Mouse (Mus musculus) splenic B cell, adult 2 months (primary cell): ENCODE data around the gene Flywch1.
"Not testable (repeated sequence)": the region's sequence is repeated elsewhere in the genome, so short reads cannot be mapped to it uniquely, and the experiment has no call there.

Experiments
- DNase-seq: peaks from one replicate; pipeline ENCODE4 v3.0.0-alpha.2; 2011; ENCODE audit warnings: low read depth, low spot score
- H3K27me3 ChIP-seq: 2 replicates; pipeline ENCODE4 v1.6.1; 2012; ENCODE audit warnings: mild to moderate bottlenecking, low read length, moderate library complexity, mixed read lengths; ENCODE audit not compliant: control insufficient read depth, poor library complexity, insufficient read depth, severe bottlenecking
- H3K36me3 ChIP-seq: 2 replicates; pipeline ENCODE4 v1.6.1; 2012; ENCODE audit warnings: mild to moderate bottlenecking, low read length, moderate library complexity, mixed read lengths; ENCODE audit not compliant: control insufficient read depth, poor library complexity, insufficient read depth, severe bottlenecking

Gene Flywch1

GRCm38 (mm10) chr17:23790269-23791078 lies 19.1 kb upstream of the Flywch1 start, which contains the start of gene Srrm2:
Gene Srrm2 (plus strand): TSS chr17:23790532.
- H3K36me3 ChIP-seq: no peaks in the 10 kb centered on the region
- no peaks in the 10 kb centered on the region for H3K27me3 ChIP-seq
- DNase-seq: peak; percentile 40

GRCm38 (mm10) chr17:23789749-23790268 lies 18.4 kb upstream of the Flywch1 start:
- Histone ChIP-seq H3K27me3 (no peaks in the 10 kb centered on the region; the same call in 1 of the 2 replicates), H3K36me3 (no peaks in the 10 kb centered on the region)
- DNase-seq: no peak

GRCm38 (mm10) chr17:23788973-23789372 lies 17.6 kb upstream of the Flywch1 start:
- no peaks in the 10 kb centered on the region for H3K36me3 ChIP-seq
- DNase-seq: no peak
- no peaks in the 10 kb centered on the region; the same call in 1 of the 2 replicates for H3K27me3 ChIP-seq

GRCm38 (mm10) chr17:23786510-23786931 lies 15.1 kb upstream of the Flywch1 start:
- DNase-seq: no peak
- no peaks in the 10 kb centered on the region for H3K36me3 ChIP-seq
- H3K27me3 ChIP-seq: no peaks in the 10 kb centered on the region; the same call in 1 of the 2 replicates

- no peaks in the 10 kb centered on the region; the same call in 1 of the 2 replicates for H3K27me3 ChIP-seq
- H3K36me3 ChIP-seq: no peaks in the 10 kb centered on the region
- DNase-seq: peak; percentile 58
Measured at GRCm38 (mm10) chr17:23785561-23786471, 14.4 kb upstream of the Flywch1 start, which contains the start of gene Flywch2. Gene Flywch2 (minus strand): TSS chr17:23786081.

GRCm38 (mm10) chr17:23783352-23783751 lies 11.9 kb upstream of the Flywch1 start:
- no peak for DNase-seq
- H3K27me3 ChIP-seq: no peaks in the 10 kb centered on the region; the same call in 1 of the 2 replicates
- no peaks in the 10 kb centered on the region for H3K36me3 ChIP-seq

GRCm38 (mm10) chr17:23778447-23778846 lies 7.0 kb upstream of the Flywch1 start:
- H3K36me3 ChIP-seq: no peaks in the 10 kb centered on the region
- no peaks in the 10 kb centered on the region for H3K27me3 ChIP-seq
- DNase-seq: no peak

GRCm38 (mm10) chr17:23777141-23777540 lies 5.7 kb upstream of the Flywch1 start:
- no peaks in the 10 kb centered on the region for H3K36me3 ChIP-seq
- H3K27me3 ChIP-seq: no peaks in the 10 kb centered on the region
- no peak for DNase-seq

- no peak for DNase-seq
- H3K36me3 ChIP-seq: no peaks in the 10 kb centered on the region
- H3K27me3 ChIP-seq: no peaks in the 10 kb centered on the region; the same call in 1 of the 2 replicates
Measured at GRCm38 (mm10) chr17:23776216-23776615, 4.8 kb upstream of the Flywch1 start.

GRCm38 (mm10) chr17:23774090-23774489 lies 2.7 kb upstream of the Flywch1 start:
- H3K27me3 ChIP-seq: no peaks in the 10 kb centered on the region; the same call in 1 of the 2 replicates
- peak; percentile 91 for DNase-seq

GRCm38 (mm10) chr17:23773676-23774075 lies 2.3 kb upstream of the Flywch1 start:
- H3K27me3 ChIP-seq: no peaks in the 10 kb centered on the region; the same call in 1 of the 2 replicates
- no peak for DNase-seq
- H3K36me3 ChIP-seq: no peaks in the 10 kb centered on the region

More at GRCm38 (mm10) chr17:23774090-23774489, 2.7 kb upstream of the Flywch1 start:
- H3K36me3 ChIP-seq: no peaks in the 10 kb centered on the region

GRCm38 (mm10) chr17:23772219-23772556 lies 786 bp upstream of the Flywch1 start:
- H3K36me3 ChIP-seq, DNase-seq, H3K27me3 ChIP-seq: not testable (repeated sequence)

- Histone ChIP-seq H3K27me3 (no peaks in the 10 kb centered on the region; the same call in 1 of the 2 replicates), H3K36me3 (no peaks in the 10 kb centered on the region)
- DNase-seq: no peak
Measured at GRCm38 (mm10) chr17:23770896-23771283, 512 bp downstream of the Flywch1 start.

- H3K36me3 ChIP-seq: no peaks in the 10 kb centered on the region
- no peak for DNase-seq
- H3K27me3 ChIP-seq: no peaks in the 10 kb centered on the region; the same call in 1 of the 2 replicates
Measured at GRCm38 (mm10) chr17:23770493-23770892, 909 bp downstream of the Flywch1 start.
